Mouse (Mus musculus) liver, embryonic 11.5 days (tissue): ENCODE measurements around the gene Sppl2b. TPM values are rescaled to one million over a fixed set of nuclear protein-coding genes. Genes with fewer than 3 reads are reported as not detected.

Experiments used
- ATAC-seq: fragments of 200-750 bp; cut with Nextera tagmentation; replicated peaks from 2 replicates; pipeline ENCODE4 v1.8.0; 2017; ENCODE audit warnings: moderate number of reproducible peaks, mild to moderate bottlenecking, moderate TSS enrichment, moderate library complexity; ENCODE audit not compliant: low FRiP score
- DNase-seq: peaks from one replicate; pipeline ENCODE4 v3.0.0-alpha.2; 2017; ENCODE audit warnings: low spot score
- H3K27ac ChIP-seq: fragments of 300-500 bp; sonication (generic); 2 replicates; pipeline ENCODE4 v1.5.1; 2014; ENCODE audit warnings: mild to moderate bottlenecking, low read depth, low read length, control low read depth
- H3K27me3 ChIP-seq: fragments of 300-500 bp; sonication (generic); replicated peaks from 2 replicates; pipeline ENCODE4 v1.6.1; 2014; ENCODE audit warnings: low read length, mixed read lengths; ENCODE audit not compliant: control insufficient read depth, insufficient read depth
- H3K36me3 ChIP-seq: fragments of 300-500 bp; sonication (generic); 2 replicates; pipeline ENCODE4 v1.6.1; 2014; ENCODE audit warnings: mild to moderate bottlenecking, low read length, moderate library complexity, mixed read lengths; ENCODE audit not compliant: control insufficient read depth, insufficient read depth
- H3K4me1 ChIP-seq: fragments of 300-500 bp; sonication (generic); replicated peaks from 2 replicates; pipeline ENCODE4 v1.6.1; 2014; ENCODE audit warnings: low read length, mixed read lengths; ENCODE audit not compliant: control insufficient read depth, insufficient read depth
- H3K4me2 ChIP-seq: fragments of 300-500 bp; sonication (generic); 2 replicates; pipeline ENCODE4 v1.6.1; 2014; ENCODE audit warnings: mild to moderate bottlenecking, control low read depth, moderate library complexity
- H3K4me3 ChIP-seq: fragments of 300-500 bp; sonication (generic); 2 replicates; pipeline ENCODE4 v1.5.1; 2014; ENCODE audit warnings: low read depth, low read length, control low read depth
- H3K9ac ChIP-seq: fragments of 300-500 bp; sonication (generic); 2 replicates; pipeline ENCODE4 v1.6.1; 2014; ENCODE audit warnings: low read depth, low read length, control low read depth
- H3K9me3 ChIP-seq: fragments of 300-500 bp; sonication (generic); 2 replicates; pipeline ENCODE4 v1.6.1; 2016; ENCODE audit warnings: low read length, inconsistent platforms, mixed read lengths; ENCODE audit not compliant: control insufficient read depth
- WGBS: fragments of 180-500 bp; shearing (Covaris S2); extraction: QIAGEN DNeasy Blood & Tissue Kit; methylation state at CpG from one replicate; pipeline ENCODE4 v1.1.7; 2014; 5-methylcytosine and 5-hydroxymethylcytosine counted together
- microRNA counts: library from miRNA; unstranded; fragments of <30 nt; microRNA quantifications from one replicate; lab custom pipeline; 2015
- microRNA-seq: library from miRNA; unstranded; fragments of <30 nt; microRNA quantifications from one replicate; pipeline ENCODE4, GENCODE M21; 2017; ENCODE audit warnings: borderline number of aligned reads
- polyA plus RNA-seq: library from polyadenylated mRNA; unstranded; fragments of >200 nt; fragmentation: Nextera tagmentation; extraction: Ambion mirVana; gene quantifications from 2 replicates; pipeline ENCODE4 v1.2.1, GENCODE M21; 2014

Sppl2b gene
- polyA plus RNA-seq, 1 experiment from 2014 or later: 63.8 TPM

GRCm38 (mm10) chr10:80913364-80914011 lies 58.4 kb downstream of the Sppl2b start:
- peaks cover 27% of the 10 kb centered on the region for H3K4me1 ChIP-seq
- peaks cover 16% of the 10 kb centered on the region; the same call in 1 of the 2 replicates for H3K36me3 ChIP-seq
- H3K27me3 ChIP-seq: no peaks in the 10 kb centered on the region
- no peak overlapping the region for H3K4me3 ChIP-seq
- no peak overlapping the region for H3K27ac ChIP-seq
- H3K9ac ChIP-seq: no peak overlapping the region
- 88% methylated on average over 7 of the region's 8 CpGs for WGBS
- H3K4me2 ChIP-seq: no peak overlapping the region
- ATAC-seq (no peak), DNase-seq (no peak)
- no peaks in the 10 kb centered on the region for H3K9me3 ChIP-seq

- Histone ChIP-seq H3K36me3 (peaks cover 11% of the 10 kb centered on the region; the same call in 1 of the 2 replicates), H3K4me1 (peaks cover 27% of the 10 kb centered on the region), H3K4me3 (no peak overlapping the region), H3K27ac (no peak overlapping the region), H3K4me2 (no peak overlapping the region), H3K27me3 (no peaks in the 10 kb centered on the region), H3K9me3 (no peaks in the 10 kb centered on the region), H3K9ac (no peak overlapping the region)
- no peak for ATAC-seq
- WGBS: 84% methylated on average over 5 of the region's 5 CpGs
- no peak for DNase-seq
These were observed 59.2 kb downstream of the Sppl2b start for GRCm38 (mm10) chr10:80914253-80914656.

- H3K27me3 ChIP-seq: no peaks in the 10 kb centered on the region
- H3K4me2 ChIP-seq: no peak overlapping the region
- 63% methylated on average over 2 of the region's 2 CpGs for WGBS
- no peak overlapping the region for H3K9ac ChIP-seq
- H3K9me3 ChIP-seq: no peaks in the 10 kb centered on the region
- DNase-seq (no peak), ATAC-seq (no peak)
- no peak overlapping the region for H3K4me3 ChIP-seq
- no peak overlapping the region for H3K27ac ChIP-seq
- H3K4me1 ChIP-seq: peaks cover 27% of the 10 kb centered on the region
- H3K36me3 ChIP-seq: peaks cover 2% of the 10 kb centered on the region; the same call in 1 of the 2 replicates
These were observed 60.2 kb downstream of the Sppl2b start for GRCm38 (mm10) chr10:80915260-80915659.

GRCm38 (mm10) chr10:80915736-80916135 lies 60.7 kb downstream of the Sppl2b start:
- 89% methylated on average over 4 of the region's 4 CpGs for WGBS
- no peaks in the 10 kb centered on the region; the same call in 1 of the 2 replicates for H3K36me3 ChIP-seq
- H3K4me1 ChIP-seq: peaks cover 27% of the 10 kb centered on the region
- no peaks in the 10 kb centered on the region for H3K27me3 ChIP-seq
- no peak overlapping the region for H3K27ac ChIP-seq
- H3K9ac ChIP-seq: no peak overlapping the region
- no peak overlapping the region for H3K4me2 ChIP-seq
- no peaks in the 10 kb centered on the region for H3K9me3 ChIP-seq
- no peak overlapping the region for H3K4me3 ChIP-seq
- ATAC-seq (no peak), DNase-seq (no peak)

- Histone ChIP-seq H3K27me3 (no peaks in the 10 kb centered on the region), H3K4me1 (peaks cover 31% of the 10 kb centered on the region), H3K9ac (peak overlapping the region; percentile 81), H3K4me2 (peak overlapping the region; percentile 90), H3K9me3 (no peaks in the 10 kb centered on the region), H3K27ac (peak overlapping the region; percentile 22; the same call in 1 of the 2 replicates), H3K36me3 (no peaks in the 10 kb centered on the region), H3K4me3 (peak overlapping the region; percentile 76)
- ATAC-seq (peak; percentile 27), DNase-seq (no peak)
- WGBS: 2% methylated on average over 15 of the region's 15 CpGs
These were observed 62.3 kb downstream of the Sppl2b start for GRCm38 (mm10) chr10:80917336-80917778.

GRCm38 (mm10) chr10:80917779-80918434 lies 62.8 kb downstream of the Sppl2b start, which contains the start of gene Lmnb2:
Gene Lmnb2, minus strand, starts transcription at chr10:80918245.
- H3K27ac ChIP-seq: peak within 1 kb of the TSS; percentile 22; the same call in 1 of the 2 replicates
- ATAC-seq (peak; percentile 51), DNase-seq (no peak)
- no peaks in the 10 kb centered on the region for H3K9me3 ChIP-seq
- peak within 1 kb of the TSS; percentile 76 for H3K4me3 ChIP-seq
- WGBS: under 1% methylated on average over 61 of the region's 61 CpGs
- H3K4me2 ChIP-seq: peak within 1 kb of the TSS; percentile 90
- H3K4me1 ChIP-seq: peaks cover 31% of the 10 kb centered on the region
- H3K36me3 ChIP-seq: no peaks in the 10 kb centered on the region
- no peaks in the 10 kb centered on the region for H3K27me3 ChIP-seq
- H3K9ac ChIP-seq: peak within 1 kb of the TSS; percentile 81

MicroRNA genes within 50 kb of the gene (microRNA counts, 519-probe panel; counts per million panel counts)
- not detected for microRNA mmu-miR-1982 (lab: Ali Mortazavi, UCI)

Small RNAs within 50 kb of the gene (microRNA-seq; reads per million reads assigned to microRNA genes)
- gene Mir1982: 10.6 reads per million, percentile 23 among the genes with 10 or more reads in this experiment

Other genes starting within 250 kb of the Sppl2b start
- gene Gm49322, start 249.3 kb upstream of the Sppl2b start, polyA plus RNA-seq: 3.6 TPM in 2 replicates
- gene Csnk1g2, start 232.4 kb upstream of the Sppl2b start, polyA plus RNA-seq: 92.3 and 96.1 TPM in 2 replicates
- gene Btbd2, start 198.2 kb upstream of the Sppl2b start, polyA plus RNA-seq: 38.0 and 38.4 TPM in 2 replicates
- gene Mknk2, start 177.2 kb upstream of the Sppl2b start, polyA plus RNA-seq: 124 and 128 TPM in 2 replicates
- gene Mob3a, start 153.3 kb upstream of the Sppl2b start, polyA plus RNA-seq: 56.7 and 57.3 TPM in 2 replicates
- gene Izumo4, start 153.1 kb upstream of the Sppl2b start, polyA plus RNA-seq: 5.7 and 6.8 TPM in 2 replicates
- gene Ap3d1, start 113.0 kb upstream of the Sppl2b start, polyA plus RNA-seq: 53.1 and 53.2 TPM in 2 replicates
- gene Dot1l, start 100.1 kb upstream of the Sppl2b start, polyA plus RNA-seq: 23.9 and 28.2 TPM in 2 replicates
- gene Sf3a2, start 57.1 kb upstream of the Sppl2b start, polyA plus RNA-seq: 116 and 121 TPM in 2 replicates
- 178 and 188 TPM in 2 replicates for gene Plekhj1, start 56.6 kb upstream of the Sppl2b start, polyA plus RNA-seq
- 0.14 TPM in 1 of 2 replicates, not detected in the other for gene Amh, start 50.0 kb upstream of the Sppl2b start, polyA plus RNA-seq
- gene Jsrp1, start 41.8 kb upstream of the Sppl2b start, polyA plus RNA-seq: 1.1 and 1.5 TPM in 2 replicates
- gene Oaz1, start 28.6 kb upstream of the Sppl2b start, polyA plus RNA-seq: 1,793 and 1,800 TPM in 2 replicates
- 0.05 TPM in 1 of 2 replicates, not detected in the other for gene Lingo3, start 11.2 kb upstream of the Sppl2b start, polyA plus RNA-seq
- 403 and 453 TPM in 2 replicates for gene Lsm7, start 66 bp upstream of the Sppl2b start, polyA plus RNA-seq
- gene Tmprss9, start 16.6 kb downstream of the Sppl2b start, polyA plus RNA-seq: not detected in 2 replicates
- gene Timm13, start 45.7 kb downstream of the Sppl2b start, polyA plus RNA-seq: 396 and 445 TPM in 2 replicates
- 16.2 and 18.2 TPM in 2 replicates for gene Lmnb2, start 63.0 kb downstream of the Sppl2b start, polyA plus RNA-seq
- 4.0 and 5.0 TPM in 2 replicates for gene Gadd45b, start 74.8 kb downstream of the Sppl2b start, polyA plus RNA-seq
- 1.8 and 2.1 TPM in 2 replicates for gene Gng7, start 159.7 kb downstream of the Sppl2b start, polyA plus RNA-seq
- 0.45 TPM in 1 of 2 replicates, not detected in the other for gene Diras1, start 170.4 kb downstream of the Sppl2b start, polyA plus RNA-seq
- 9.1 and 9.4 TPM in 2 replicates for gene Slc39a3, start 182.2 kb downstream of the Sppl2b start, polyA plus RNA-seq
- gene Sgta, start 204.9 kb downstream of the Sppl2b start, polyA plus RNA-seq: 147 and 153 TPM in 2 replicates
- 80.3 and 84.0 TPM in 2 replicates for gene Thop1, start 214.8 kb downstream of the Sppl2b start, polyA plus RNA-seq
- 17.3 and 17.6 TPM in 2 replicates for gene Creb3l3, start 243.6 kb downstream of the Sppl2b start, polyA plus RNA-seq